Mouse (Mus musculus) inflammation-experienced regulatory T-cells, adult 16 weeks (primary cell): ENCODE data around the gene Hsf2bp. TPM values are rescaled to one million over a fixed set of nuclear protein-coding genes. Genes with fewer than 3 reads are reported as not detected.

Source experiments
- polyA plus RNA-seq: library from polyadenylated mRNA; unstranded; fragments of 100-300 nt; shearing (Covaris generic); gene quantifications from one replicate; pipeline ENCODE4 v1.2.1, GENCODE M21; 2017

Hsf2bp gene
- polyA plus RNA-seq = 1.1 TPM

GRCm38 (mm10) chr17:32035609-32036508, at the start of gene Hsf2bp, which contains the start of gene Rrp1b:
Gene Hsf2bp, minus strand, starts transcription at chr17:32036349.
Gene Rrp1b, plus strand, starts transcription at chr17:32036100.

Other genes with a start within 250 kb of the Hsf2bp start
- gene Sik1, start 180.5 kb downstream of the Hsf2bp start, polyA plus RNA-seq = 9.2 TPM
- gene Rrp1b, start 249 bp downstream of the Hsf2bp start, polyA plus RNA-seq = 76.9 TPM
- gene Notch3, start 130.5 kb upstream of the Hsf2bp start, polyA plus RNA-seq = not detected
- not detected for gene Ephx3, start 153.2 kb upstream of the Hsf2bp start, polyA plus RNA-seq
- 55.5 TPM for gene Brd4, start 248.4 kb upstream of the Hsf2bp start, polyA plus RNA-seq